Mouse (Mus musculus): ENCODE results near the gene Slc4a7. TPM values are rescaled to one million over a fixed set of nuclear protein-coding genes. Genes with fewer than 3 reads are reported as not detected.
"Not testable (repeated sequence)": the region's sequence is repeated elsewhere in the genome, so short reads cannot be mapped to it uniquely, and the experiment has no call there.

Gene Slc4a7
- polyA plus RNA-seq, 1 experiment, result 34.5 TPM

- Histone ChIP-seq H3K4me3 (ENCODE audit: insufficient read depth, low read length) (no peak overlapping the region), H3K4me1 (ENCODE audit: control insufficient read depth, insufficient read depth, low read length) (no peaks in the 10 kb centered on the region), H3K27ac (ENCODE audit: insufficient read depth, low read length) (no peak overlapping the region)
- TF ChIP-seq POLR2A (IDR thresholded peaks at IDR 0.05; ENCODE audit: low read depth, low read length) (no peak), CTCF (IDR thresholded peaks at IDR 0.05; ENCODE audit: borderline replicate concordance, insufficient read depth, low read length) (no peak)
Observed at GRCm38 (mm10) chr14:14789840-14790470, 87.9 kb downstream of the Slc4a7 start.

GRCm38 (mm10) chr14:14799861-14800260 lies 97.8 kb downstream of the Slc4a7 start:
- H3K4me3 ChIP-seq (ENCODE audit: insufficient read depth, low read length), result no peak overlapping the region
- TF ChIP-seq CTCF (IDR thresholded peaks at IDR 0.05; ENCODE audit: borderline replicate concordance, insufficient read depth, low read length) (no peak), POLR2A (IDR thresholded peaks at IDR 0.05; ENCODE audit: low read depth, low read length) (no peak)
- H3K27ac ChIP-seq (ENCODE audit: insufficient read depth, low read length), result no peak overlapping the region
- no peaks in the 10 kb centered on the region for H3K4me1 ChIP-seq (ENCODE audit: control insufficient read depth, insufficient read depth, low read length)

DNA sequence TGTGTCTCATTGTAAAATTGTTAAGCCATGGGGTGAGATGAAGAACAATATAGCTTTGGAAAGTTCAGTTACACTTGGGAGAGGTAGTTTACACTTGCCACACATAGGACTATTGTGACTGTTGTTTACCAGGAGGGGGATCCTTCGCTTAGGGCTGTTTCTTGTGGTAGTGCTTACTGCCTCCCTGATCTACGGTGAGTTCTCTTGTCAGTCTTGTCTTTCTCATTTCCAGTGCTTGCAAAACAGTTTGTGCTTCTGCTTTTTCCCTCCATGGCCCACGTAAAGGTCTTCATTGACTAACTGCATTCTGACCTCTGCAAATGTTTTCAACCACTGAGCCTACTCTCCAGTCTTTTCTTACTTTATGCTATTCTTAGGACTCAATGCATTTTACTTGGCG lies 98.3 kb downstream of the Slc4a7 start:
- no peak overlapping the region for H3K27ac ChIP-seq (ENCODE audit: insufficient read depth, low read length)
- H3K4me1 ChIP-seq (ENCODE audit: control insufficient read depth, insufficient read depth, low read length), result no peaks in the 10 kb centered on the region
- no peak for TF ChIP-seq CTCF (IDR thresholded peaks at IDR 0.05; ENCODE audit: borderline replicate concordance, insufficient read depth, low read length)
- no peak for TF ChIP-seq POLR2A (IDR thresholded peaks at IDR 0.05; ENCODE audit: low read depth, low read length)
- no peak overlapping the region for H3K4me3 ChIP-seq (ENCODE audit: insufficient read depth, low read length)

GRCm38 (mm10) chr14:14800810-14801209 lies 98.7 kb downstream of the Slc4a7 start:
- TF ChIP-seq POLR2A (IDR thresholded peaks at IDR 0.05; ENCODE audit: low read depth, low read length) (no peak), CTCF (IDR thresholded peaks at IDR 0.05; ENCODE audit: borderline replicate concordance, insufficient read depth, low read length) (no peak)
- Histone ChIP-seq H3K27ac (ENCODE audit: insufficient read depth, low read length) (no peak overlapping the region), H3K4me3 (ENCODE audit: insufficient read depth, low read length) (no peak overlapping the region), H3K4me1 (ENCODE audit: control insufficient read depth, insufficient read depth, low read length) (no peaks in the 10 kb centered on the region)

DNA sequence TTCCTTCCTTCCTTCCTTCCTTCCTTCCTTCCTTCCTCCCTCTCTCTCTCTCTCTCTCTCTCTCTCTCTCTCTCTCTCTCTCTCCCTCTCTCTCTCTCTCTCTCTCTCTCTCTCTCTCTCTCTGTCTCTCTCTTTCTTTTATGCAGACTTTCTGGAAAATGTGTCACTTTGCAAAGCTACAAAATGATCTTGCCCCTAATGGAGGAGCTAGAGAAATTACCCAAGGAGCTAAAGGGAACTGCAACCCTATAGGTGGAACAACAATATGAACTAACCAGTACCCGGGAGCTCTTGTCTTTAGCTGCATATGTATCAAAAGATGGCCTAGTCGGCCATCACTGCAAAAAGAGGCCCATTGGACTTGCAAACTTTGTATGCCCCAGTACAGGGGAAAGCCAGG lies 101.0 kb downstream of the Slc4a7 start, which contains the start of gene Nek10:
Gene Nek10, plus strand, starts transcription at position 301 of the 400 bp plus-strand sequence.
- H3K27ac ChIP-seq (ENCODE audit: insufficient read depth, low read length); H3K4me1 ChIP-seq (ENCODE audit: control insufficient read depth, insufficient read depth, low read length); H3K4me3 ChIP-seq (ENCODE audit: insufficient read depth, low read length): not testable (repeated sequence)

DNA sequence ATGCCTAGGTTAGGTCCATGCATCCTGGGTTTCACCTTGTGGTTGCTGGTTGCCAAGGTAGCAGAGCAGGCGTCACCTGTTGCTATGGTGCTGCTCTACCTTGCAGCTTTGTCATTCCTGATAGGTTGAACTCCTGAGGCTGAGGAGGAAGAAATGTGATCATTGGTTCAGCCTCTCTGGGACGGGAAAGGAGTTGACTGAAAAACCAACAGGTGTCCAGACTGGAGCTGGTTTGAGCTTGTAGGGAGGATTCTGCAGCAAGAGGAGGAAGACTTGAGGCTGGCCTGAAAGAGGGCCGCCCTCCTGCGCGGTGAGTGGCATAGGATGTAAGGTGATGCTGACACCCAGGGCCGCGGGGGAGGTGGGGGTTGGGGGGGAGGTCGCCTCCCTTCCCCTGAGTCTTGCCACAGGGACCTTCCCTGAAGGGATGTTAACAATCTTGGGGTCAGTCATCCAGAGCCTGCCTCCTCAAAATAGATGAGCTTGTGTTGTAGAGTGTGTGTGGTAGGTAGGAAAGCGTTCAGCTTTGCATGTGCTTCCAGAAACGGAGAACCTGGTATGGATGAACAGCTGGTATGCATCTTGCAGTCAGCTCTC lies 101.9 kb downstream of the Slc4a7 start:
- Histone ChIP-seq H3K4me1 (ENCODE audit: control insufficient read depth, insufficient read depth, low read length) (no peaks in the 10 kb centered on the region), H3K27ac (ENCODE audit: insufficient read depth, low read length) (no peak overlapping the region), H3K4me3 (ENCODE audit: insufficient read depth, low read length) (no peak overlapping the region)
- no peak for TF ChIP-seq POLR2A (IDR thresholded peaks at IDR 0.05; ENCODE audit: low read depth, low read length)
- TF ChIP-seq CTCF (IDR thresholded peaks at IDR 0.05; ENCODE audit: borderline replicate concordance, insufficient read depth, low read length), result no peak

- Histone ChIP-seq H3K4me3 (ENCODE audit: insufficient read depth, low read length) (no peak overlapping the region), H3K4me1 (ENCODE audit: control insufficient read depth, insufficient read depth, low read length) (no peaks in the 10 kb centered on the region)
- no peak for TF ChIP-seq POLR2A (IDR thresholded peaks at IDR 0.05; ENCODE audit: low read depth, low read length)
- 0 out of 2 replicates have a peak, but pooled peaks have one; percentile 7 for TF ChIP-seq CTCF (IDR thresholded peaks at IDR 0.05; ENCODE audit: borderline replicate concordance, insufficient read depth, low read length)
Observed at GRCm38 (mm10) chr14:14804518-14805212, 102.6 kb downstream of the Slc4a7 start.

DNA sequence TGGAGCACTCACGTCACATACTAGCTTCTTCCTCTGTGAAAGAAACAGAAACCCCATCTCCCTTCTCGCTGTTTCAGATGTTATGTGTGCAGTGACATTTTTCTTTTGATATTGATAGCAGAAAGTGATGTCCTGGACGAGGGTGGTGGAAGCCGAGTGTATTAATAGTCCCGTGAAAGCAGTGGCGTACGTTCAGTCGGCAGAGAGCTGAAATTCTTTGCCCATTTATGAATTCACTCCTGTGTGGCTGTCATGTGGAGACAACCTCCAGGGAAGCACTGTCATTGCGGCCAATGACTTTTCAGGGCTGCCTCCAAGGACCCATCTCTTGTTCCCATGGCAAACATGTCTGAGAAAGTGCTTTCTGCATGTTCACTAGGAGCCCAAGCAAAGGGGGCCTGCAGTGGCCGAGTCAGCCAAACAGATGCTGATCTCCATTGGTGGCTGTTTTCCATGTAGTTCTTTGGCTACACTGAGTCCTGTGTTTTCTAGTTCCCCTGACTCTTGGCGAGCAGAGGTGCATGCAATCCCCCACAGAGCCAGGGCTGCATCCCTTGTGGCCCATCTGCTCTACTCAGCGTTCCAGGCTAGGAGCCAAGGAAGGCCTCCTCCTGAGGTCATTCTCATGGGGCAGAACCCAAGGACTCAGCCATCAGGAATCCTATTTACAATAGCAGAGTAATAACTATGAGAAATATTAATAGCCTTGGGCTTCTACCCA lies 130.6 kb downstream of the Slc4a7 start:
- Histone ChIP-seq H3K4me3 (ENCODE audit: insufficient read depth, low read length) (no peak overlapping the region), H3K27ac (ENCODE audit: insufficient read depth, low read length) (no peak overlapping the region), H3K4me1 (ENCODE audit: control insufficient read depth, insufficient read depth, low read length) (peaks cover 16% of the 10 kb centered on the region)
- TF ChIP-seq CTCF (IDR thresholded peaks at IDR 0.05; ENCODE audit: borderline replicate concordance, insufficient read depth, low read length), result no peak
- TF ChIP-seq POLR2A (IDR thresholded peaks at IDR 0.05; ENCODE audit: low read depth, low read length), result no peak

More at GRCm38 (mm10) chr14:14804518-14805212, 102.6 kb downstream of the Slc4a7 start:
- H3K27ac ChIP-seq (ENCODE audit: insufficient read depth, low read length), result no peak overlapping the region

GRCm38 (mm10) chr14:14833498-14833897 lies 131.4 kb downstream of the Slc4a7 start:
- H3K4me3 ChIP-seq (ENCODE audit: insufficient read depth, low read length), result no peak overlapping the region
- H3K4me1 ChIP-seq (ENCODE audit: control insufficient read depth, insufficient read depth, low read length), result peaks cover 16% of the 10 kb centered on the region
- peak overlapping the region; percentile 55 for H3K27ac ChIP-seq (ENCODE audit: insufficient read depth, low read length)
- TF ChIP-seq CTCF (IDR thresholded peaks at IDR 0.05; ENCODE audit: borderline replicate concordance, insufficient read depth, low read length) (no peak), POLR2A (IDR thresholded peaks at IDR 0.05; ENCODE audit: low read depth, low read length) (no peak)
